Mouse (Mus musculus): Measurements from ENCODE around the gene Cdc42. TPM values are rescaled to one million over a fixed set of nuclear protein-coding genes. Genes with fewer than 3 reads are reported as not detected.
A peak's percentile ranks its signal among the peaks of the same experiment; 100 is the strongest.

Gene Cdc42
- total RNA-seq, 1 experiment from 2014 or later = 486 TPM

DNA sequence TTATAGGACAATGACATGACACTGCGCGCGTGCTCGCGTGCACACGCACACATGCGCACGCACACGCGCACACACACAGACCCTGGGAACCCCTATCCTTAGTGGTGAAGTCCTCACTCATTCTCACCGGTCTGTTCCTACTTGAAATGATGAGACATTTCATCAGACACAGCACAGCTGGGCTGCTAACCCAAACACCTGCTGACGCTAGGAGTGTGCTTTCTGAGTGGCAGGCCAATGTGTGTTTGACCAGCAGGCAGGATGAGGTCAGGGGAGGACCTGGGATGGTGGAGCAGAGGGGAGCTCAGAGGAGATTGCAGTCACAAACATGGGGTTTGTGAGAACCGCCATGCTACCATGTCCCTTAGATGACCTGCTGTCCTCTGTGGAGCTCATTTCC, 57.3 kb downstream of the Cdc42 start:
- no peak for ATAC-seq (replicated peaks in 1 of 2; ENCODE audit: insufficient read depth in 1 of 2, low FRiP score in 2 of 2, low TSS enrichment in 1 of 2, low read depth in 1 of 2, poor library complexity in 2 of 2, severe bottlenecking in 2 of 2)

DNA sequence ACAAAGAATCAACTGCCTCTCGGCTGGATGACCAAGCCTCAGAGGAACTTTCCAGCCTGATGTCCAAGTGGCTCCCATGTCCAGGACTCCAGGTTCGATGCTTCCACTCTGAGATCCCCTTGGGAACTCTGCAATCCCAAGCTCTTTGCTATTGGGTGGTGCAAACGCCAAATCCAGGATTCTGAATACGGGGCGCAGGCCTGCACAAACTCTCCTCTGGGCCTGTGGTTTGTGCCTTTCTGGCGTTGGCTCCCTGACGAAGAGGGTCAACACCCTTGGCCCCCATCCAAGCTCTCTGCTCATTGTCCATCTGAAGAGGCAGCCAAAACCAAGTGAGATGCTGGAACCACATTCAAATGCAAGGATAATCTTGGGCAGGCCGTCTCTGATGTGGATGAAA, 59.1 kb downstream of the Cdc42 start:
- ATAC-seq (replicated peaks in 1 of 2; ENCODE audit: insufficient read depth in 1 of 2, low FRiP score in 2 of 2, low TSS enrichment in 1 of 2, low read depth in 1 of 2, poor library complexity in 2 of 2, severe bottlenecking in 2 of 2) = no peak

DNA sequence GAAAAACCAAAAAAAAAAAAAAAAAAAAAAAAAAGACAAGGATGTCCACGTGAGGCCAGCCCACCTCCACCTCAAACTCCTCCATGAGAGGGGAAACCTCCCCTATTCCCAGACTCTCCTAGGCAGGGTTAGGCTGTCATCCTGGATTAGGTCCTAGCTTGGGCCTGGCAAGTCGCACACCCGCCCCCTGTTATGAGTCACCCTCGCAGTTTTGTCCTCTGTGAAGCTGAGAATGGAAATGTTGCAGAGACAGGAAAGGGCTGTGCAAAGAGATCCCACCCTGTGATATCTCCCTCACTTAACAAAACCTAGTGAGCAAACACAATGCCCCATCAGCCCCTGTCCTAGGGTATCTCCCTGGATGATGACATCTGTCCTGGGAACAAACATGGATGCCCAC, 59.9 kb downstream of the Cdc42 start:
- ATAC-seq (replicated peaks in 1 of 2; ENCODE audit: insufficient read depth in 1 of 2, low FRiP score in 2 of 2, low TSS enrichment in 1 of 2, low read depth in 1 of 2, poor library complexity in 2 of 2, severe bottlenecking in 2 of 2) = no peak

DNA sequence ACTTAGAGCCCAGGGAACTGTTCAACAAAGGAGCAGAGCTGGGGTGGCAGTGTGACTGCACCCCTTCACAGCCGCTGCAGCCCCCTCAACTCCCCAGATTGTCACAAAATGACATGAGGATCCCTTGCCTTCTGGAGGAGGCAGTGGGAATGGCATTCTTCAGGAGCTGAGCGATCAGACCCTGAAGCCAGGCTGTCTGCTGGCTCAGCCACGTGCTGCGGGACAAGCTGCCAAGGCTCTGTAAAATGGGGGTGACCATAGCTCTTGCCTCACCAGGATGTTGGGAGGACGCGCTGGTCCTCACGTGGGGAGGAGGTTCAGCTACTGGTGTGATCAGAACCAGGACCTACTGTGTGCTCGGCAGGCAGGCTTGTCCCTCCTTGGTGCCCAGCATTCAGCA, 62.6 kb downstream of the Cdc42 start:
- ATAC-seq (replicated peaks in 1 of 2; ENCODE audit: insufficient read depth in 1 of 2, low FRiP score in 2 of 2, low TSS enrichment in 1 of 2, low read depth in 1 of 2, poor library complexity in 2 of 2, severe bottlenecking in 2 of 2) = no peak; a peak in 1 of 4 replicates

DNA sequence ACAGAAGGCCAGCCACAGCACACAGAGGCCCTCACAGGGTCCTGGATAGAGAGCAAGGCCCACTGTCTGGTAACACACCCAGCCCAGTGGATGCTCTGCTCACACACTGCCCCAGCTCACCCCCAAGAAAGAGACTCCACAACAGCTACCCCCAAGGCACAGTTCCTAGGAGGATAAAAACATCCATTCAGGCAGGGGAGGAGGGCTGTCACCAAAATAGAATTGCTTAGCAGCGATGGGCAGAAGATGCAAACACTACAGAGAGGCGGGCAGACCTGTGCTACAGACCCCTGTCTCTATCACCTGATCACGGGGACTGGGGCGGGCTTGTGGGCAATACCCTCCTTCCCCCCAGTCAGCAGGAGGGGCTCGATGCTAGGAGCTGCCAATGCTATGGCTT, 63.0 kb downstream of the Cdc42 start:
- ATAC-seq (replicated peaks in 1 of 2; ENCODE audit: insufficient read depth in 1 of 2, low FRiP score in 2 of 2, low TSS enrichment in 1 of 2, low read depth in 1 of 2, poor library complexity in 2 of 2, severe bottlenecking in 2 of 2) = no peak

DNA sequence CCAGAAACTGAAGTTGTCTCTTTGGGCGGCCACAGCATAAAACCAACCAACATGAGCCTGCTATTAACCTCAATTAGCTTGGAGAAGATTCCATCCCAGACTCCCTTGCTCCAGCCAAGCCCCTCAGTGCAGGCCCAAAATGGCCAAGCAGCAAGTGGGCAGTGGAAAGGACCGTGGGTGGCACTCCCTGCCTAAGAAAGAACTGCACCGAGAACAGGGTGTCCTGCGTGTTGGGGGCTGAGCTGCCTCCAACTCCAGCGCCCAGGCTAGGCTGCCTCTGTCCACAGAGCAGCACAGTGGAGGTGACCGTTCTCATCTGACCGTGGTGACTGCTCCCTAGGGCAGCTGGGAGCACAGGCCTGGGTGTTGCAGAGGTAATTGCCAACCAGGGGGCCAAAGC, 63.5 kb downstream of the Cdc42 start:
- no peak for ATAC-seq (replicated peaks in 1 of 2; ENCODE audit: insufficient read depth in 1 of 2, low FRiP score in 2 of 2, low TSS enrichment in 1 of 2, low read depth in 1 of 2, poor library complexity in 2 of 2, severe bottlenecking in 2 of 2)

DNA sequence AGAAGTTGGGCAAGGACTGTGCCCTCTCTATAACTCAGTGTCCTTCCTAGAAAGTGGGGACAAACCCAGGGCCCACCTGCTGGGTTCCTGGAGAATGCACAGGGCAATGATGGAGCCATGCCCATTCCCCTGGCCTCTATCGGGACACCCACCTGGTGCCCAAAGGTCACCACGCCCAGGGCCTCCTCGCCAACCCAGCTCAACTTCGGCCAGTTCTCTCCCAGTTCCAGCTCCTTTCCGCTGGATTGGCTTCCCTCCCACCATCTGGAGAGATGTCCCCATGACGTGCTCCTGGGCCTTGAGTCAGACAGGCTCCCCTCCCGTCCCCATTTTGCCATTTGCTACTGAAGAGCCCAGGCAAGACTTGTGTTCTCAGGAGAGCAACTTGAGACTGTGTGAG, 64.9 kb downstream of the Cdc42 start:
- no peak for ATAC-seq (replicated peaks in 1 of 2; ENCODE audit: insufficient read depth in 1 of 2, low FRiP score in 2 of 2, low TSS enrichment in 1 of 2, low read depth in 1 of 2, poor library complexity in 2 of 2, severe bottlenecking in 2 of 2)

DNA sequence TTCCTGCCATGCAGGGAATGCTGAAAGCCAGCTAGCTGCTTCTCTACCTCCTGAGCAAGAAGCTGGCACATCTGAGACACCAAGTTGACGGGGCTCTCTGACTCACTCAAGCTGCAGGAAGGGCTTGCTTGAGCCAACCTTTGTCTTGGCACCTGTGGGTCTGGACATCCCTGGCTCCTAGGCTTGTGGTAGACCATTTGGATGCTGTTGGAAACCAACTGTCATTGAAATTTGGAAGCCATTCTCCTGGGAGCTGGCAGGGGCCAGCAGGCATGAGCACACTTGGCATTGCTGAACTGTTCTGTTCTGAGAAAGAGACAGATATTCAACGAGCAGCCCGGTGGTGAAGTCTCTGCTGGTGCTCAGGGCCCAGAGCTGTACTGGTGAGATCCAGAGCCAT, 67.3 kb downstream of the Cdc42 start:
- ATAC-seq (replicated peaks in 1 of 2; ENCODE audit: insufficient read depth in 1 of 2, low FRiP score in 2 of 2, low TSS enrichment in 1 of 2, low read depth in 1 of 2, poor library complexity in 2 of 2, severe bottlenecking in 2 of 2) = no peak

DNA sequence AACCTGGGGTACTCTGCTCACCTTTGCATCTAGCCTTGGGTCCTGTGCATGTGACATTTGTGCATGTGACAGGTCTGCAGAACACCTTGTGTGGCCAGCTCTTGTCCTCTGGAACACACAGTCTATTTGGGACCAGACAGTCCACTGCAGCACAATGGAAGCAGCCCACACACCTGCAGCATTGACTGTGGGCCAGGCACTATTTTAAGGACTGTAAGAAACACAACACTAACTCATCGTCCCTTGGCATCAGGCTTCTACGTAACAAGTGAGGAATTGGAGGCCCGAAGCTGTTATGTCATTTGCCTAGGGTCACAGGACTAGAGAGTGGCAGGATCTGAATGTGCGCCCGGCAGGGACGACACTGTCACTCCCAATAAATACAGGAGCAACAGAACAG, 67.8 kb downstream of the Cdc42 start:
- ATAC-seq (replicated peaks in 1 of 2; ENCODE audit: insufficient read depth in 1 of 2, low FRiP score in 2 of 2, low TSS enrichment in 1 of 2, low read depth in 1 of 2, poor library complexity in 2 of 2, severe bottlenecking in 2 of 2) = no peak

DNA sequence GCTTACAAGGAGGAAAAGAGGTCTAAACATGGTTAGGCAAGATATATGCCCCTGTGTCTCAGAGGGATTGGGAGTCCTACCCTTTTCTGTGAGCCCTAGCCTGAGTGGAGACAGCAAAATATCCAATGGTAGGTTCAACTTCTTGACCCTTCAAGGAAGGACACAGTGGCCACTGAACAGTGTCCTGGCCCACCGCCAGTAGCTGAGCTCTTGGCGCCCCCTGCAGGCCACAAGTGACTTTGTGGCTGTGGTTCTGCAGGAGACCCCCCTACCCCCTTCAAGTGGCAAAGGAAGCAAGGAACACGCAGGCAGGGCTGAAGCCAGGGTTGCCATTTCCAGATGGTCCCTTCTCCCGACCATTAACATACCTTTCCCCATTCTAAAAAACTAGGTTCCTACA, 69.7 kb downstream of the Cdc42 start:
- ATAC-seq (replicated peaks in 1 of 2; ENCODE audit: insufficient read depth in 1 of 2, low FRiP score in 2 of 2, low TSS enrichment in 1 of 2, low read depth in 1 of 2, poor library complexity in 2 of 2, severe bottlenecking in 2 of 2) = peak; percentile 54 to 57; a peak in 2 of 4 replicates

DNA sequence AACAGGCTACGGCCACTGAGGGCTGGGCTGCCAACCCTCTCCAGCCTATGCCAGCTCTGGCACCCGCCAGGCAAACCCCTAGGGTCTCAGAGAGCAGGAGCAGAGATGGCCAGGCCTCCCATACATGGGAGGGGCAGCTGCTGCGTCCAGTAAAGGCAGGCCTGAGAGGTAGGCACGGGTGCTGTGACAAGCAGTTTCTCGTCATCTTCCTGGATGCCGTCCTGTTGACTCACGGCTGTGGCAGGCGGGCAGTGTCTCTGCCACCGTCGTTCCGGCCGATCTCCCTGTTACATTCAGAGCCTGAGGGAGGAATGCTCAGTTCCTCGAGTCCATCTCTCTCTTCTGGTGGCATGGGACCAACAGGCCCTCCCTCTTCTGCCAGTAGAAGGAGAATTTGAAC, 70.3 kb downstream of the Cdc42 start:
- no peak for ATAC-seq (replicated peaks in 1 of 2; ENCODE audit: insufficient read depth in 1 of 2, low FRiP score in 2 of 2, low TSS enrichment in 1 of 2, low read depth in 1 of 2, poor library complexity in 2 of 2, severe bottlenecking in 2 of 2)

DNA sequence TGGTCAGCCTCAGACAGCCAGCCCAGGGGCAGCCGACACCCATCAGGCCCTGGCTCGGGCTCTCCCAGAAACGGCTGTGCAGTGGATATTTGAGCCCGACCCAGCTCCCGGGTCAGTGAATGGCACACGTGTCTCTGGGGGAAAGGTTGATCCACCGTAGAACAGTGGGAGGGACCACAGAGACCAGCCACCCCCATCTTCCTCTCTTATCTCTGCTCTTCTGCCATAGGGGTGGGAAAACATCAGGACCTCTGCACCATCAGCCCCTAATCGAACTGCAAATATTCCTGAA, 70.9 kb downstream of the Cdc42 start:
- ATAC-seq (replicated peaks in 1 of 2; ENCODE audit: insufficient read depth in 1 of 2, low FRiP score in 2 of 2, low TSS enrichment in 1 of 2, low read depth in 1 of 2, poor library complexity in 2 of 2, severe bottlenecking in 2 of 2) = no peak

DNA sequence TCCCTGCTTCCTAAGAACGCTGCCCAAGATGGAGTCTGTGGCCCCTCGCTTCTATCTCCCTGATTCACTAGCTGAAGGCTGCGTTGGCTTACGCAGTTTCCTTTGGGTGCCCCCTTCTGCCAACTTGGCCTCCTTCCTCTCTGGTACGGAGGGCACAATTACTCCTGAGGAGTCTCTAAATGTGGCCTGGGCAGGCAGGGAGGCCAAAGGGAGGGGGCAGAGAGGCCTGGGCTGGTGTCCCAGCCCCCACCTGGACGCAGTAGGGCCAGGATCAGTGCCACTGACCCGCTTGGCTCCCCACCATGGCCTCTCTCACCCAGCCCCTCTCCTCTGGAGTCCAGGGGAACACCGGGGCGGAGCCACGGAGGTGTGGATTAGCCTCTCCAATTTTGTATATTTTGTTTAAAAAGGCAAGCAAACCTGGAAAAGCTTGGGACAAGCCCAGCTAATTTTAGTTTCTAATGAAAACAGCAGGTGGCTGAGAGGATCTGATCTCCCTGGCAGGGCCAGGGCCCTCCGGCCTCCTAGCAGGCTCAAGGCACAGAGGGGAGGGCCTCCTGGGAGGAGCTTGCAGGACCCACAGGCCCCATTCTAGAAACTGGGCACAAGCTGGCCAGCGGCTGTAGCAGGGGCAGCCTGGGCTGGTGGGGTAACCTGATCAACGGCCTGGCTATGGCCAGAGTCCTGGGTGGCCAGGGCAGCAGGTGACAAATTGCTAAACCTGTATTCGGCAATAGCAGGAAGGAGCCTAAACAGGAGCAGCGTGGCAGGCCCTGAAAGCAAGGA, 71.5 kb downstream of the Cdc42 start:
- no peak for ATAC-seq (replicated peaks in 1 of 2; ENCODE audit: insufficient read depth in 1 of 2, low FRiP score in 2 of 2, low TSS enrichment in 1 of 2, low read depth in 1 of 2, poor library complexity in 2 of 2, severe bottlenecking in 2 of 2)

DNA sequence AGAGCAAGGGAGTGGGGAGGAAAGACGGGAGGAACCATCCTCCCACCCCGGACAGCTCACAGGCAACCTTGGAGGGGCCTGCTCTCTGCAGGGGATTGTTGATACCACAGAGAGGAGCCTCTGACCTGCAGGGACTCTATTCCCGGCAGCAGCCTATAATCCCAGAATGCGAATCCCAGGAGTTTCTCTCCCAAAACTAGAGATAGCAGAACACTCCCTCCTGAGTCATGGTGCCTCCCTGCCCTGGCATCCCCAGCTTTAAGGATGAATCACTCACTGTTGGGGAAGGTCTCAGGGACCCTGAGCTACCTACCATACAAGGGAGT, 74.2 kb downstream of the Cdc42 start:
- ATAC-seq (replicated peaks in 1 of 2; ENCODE audit: insufficient read depth in 1 of 2, low FRiP score in 2 of 2, low TSS enrichment in 1 of 2, low read depth in 1 of 2, poor library complexity in 2 of 2, severe bottlenecking in 2 of 2) = no peak

DNA sequence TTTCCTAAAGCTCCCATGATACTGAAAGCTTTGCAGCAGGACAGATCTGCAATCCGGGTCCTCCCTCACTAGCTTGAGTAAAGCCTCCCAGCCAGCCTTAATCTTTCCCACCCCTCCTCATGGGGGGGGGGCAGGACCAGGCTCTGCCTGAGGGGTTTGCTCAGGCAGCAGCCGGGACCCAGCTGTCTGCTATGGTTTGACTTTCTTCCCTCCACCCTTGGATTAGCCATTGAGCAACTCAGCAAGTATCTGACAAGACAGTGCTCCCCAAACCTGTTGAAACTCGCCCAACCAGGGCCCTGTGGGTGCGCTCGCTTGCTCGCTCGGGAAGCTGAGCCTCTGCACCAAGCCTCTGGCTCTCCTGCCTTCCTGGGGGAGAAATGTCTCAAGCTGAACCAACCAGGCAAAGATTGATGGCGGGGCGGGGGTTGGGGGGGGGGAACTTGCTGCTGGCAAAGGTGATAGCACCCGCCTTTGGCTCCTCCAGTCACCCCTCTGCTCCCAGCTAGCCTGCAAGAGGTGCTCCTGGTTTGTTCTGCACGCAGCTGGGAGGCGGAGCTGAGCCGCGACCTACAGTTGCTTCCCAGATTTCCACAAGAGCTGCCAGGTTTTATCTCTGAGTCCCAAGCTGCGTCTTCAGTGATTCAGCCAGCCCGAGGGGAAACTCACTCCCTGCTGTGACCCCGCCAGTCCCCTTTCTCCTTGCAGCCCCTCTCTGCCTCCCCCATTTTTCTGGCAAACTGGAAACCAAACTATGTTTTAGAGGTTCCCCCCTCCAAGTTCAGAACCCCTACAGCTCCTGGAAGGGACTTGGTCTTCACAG, 74.7 kb downstream of the Cdc42 start:
- no peak for ATAC-seq (replicated peaks in 1 of 2; ENCODE audit: insufficient read depth in 1 of 2, low FRiP score in 2 of 2, low TSS enrichment in 1 of 2, low read depth in 1 of 2, poor library complexity in 2 of 2, severe bottlenecking in 2 of 2)

DNA sequence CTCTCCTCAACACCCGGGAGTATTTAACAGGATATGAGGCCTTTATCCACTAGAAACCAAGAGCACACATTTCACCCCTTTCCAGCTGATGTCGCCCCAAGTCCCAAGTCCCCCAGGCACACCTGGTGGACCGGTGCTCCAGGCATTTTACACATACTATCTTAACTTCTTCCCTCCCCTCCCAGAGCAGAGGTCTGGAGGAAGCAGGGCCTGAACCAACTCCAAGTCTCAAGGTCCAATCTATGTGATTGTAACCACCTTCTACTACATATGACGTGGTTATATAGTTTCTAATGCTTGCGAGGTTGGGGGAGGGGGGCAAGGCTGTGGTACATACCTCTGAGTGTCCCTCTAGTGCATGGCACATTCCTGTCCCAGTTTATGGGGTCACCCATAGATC, 75.4 kb downstream of the Cdc42 start:
- no peak for ATAC-seq (replicated peaks in 1 of 2; ENCODE audit: insufficient read depth in 1 of 2, low FRiP score in 2 of 2, low TSS enrichment in 1 of 2, low read depth in 1 of 2, poor library complexity in 2 of 2, severe bottlenecking in 2 of 2)

DNA sequence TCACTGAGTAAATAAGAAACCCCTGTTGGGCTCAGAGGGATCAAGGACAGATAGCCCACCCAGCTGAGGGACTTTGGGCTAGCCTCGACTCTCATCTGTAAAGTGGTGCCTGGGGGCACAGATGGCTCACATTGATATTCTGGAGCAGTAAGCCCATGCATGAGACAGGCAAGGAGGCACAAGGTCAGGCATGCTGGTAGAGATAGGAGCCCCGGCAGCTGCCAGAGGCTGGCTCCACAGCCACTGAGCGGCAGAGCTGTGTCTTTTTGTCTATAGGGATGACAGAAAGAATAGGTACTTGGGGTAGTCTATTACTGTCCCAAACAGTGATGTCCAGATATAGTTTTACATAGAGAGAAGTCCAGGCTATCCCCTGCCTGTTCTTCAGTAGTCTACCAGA, 76.2 kb downstream of the Cdc42 start:
- ATAC-seq (replicated peaks in 1 of 2; ENCODE audit: insufficient read depth in 1 of 2, low FRiP score in 2 of 2, low TSS enrichment in 1 of 2, low read depth in 1 of 2, poor library complexity in 2 of 2, severe bottlenecking in 2 of 2) = no peak

DNA sequence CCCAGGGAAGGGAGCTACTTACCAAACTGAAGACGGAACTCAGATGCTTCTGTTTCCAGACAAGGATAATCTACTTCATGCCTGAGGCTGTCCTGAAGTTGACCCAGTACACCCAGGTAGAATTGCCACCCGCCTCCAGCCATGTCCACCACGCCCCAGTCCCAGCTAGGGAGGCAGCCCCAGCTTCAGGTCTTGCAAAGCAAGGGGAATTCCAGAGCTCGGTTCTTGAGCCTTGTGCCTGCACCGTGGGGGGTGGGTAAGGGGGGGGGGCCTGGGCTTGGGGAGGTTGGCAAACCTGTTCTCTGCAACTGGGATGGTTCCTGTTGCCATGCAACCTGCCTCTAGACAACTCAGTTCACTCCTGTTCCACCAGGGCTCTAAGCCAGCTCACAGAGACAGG, 78.2 kb downstream of the Cdc42 start:
- no peak for ATAC-seq (replicated peaks in 1 of 2; ENCODE audit: insufficient read depth in 1 of 2, low FRiP score in 2 of 2, low TSS enrichment in 1 of 2, low read depth in 1 of 2, poor library complexity in 2 of 2, severe bottlenecking in 2 of 2)

Measured in hematopoietic stem cell, adult 5-6 weeks (primary cell).